Mouse (Mus musculus) spleen, postnatal 4 days (tissue): ENCODE measurements at regions not wholly inside any gene's neighbourhood (a gene's known extent, or its start where the extent isn't known, plus 50 kb on each side); places are given as distances from the start of the nearest gene placed in this dataset.

ENCODE experiments used
- DNase-seq, 2 experiments: peaks; one replicate each; pipeline ENCODE4 v3.0.0; 2022; ENCODE audit warnings: low spot score in 2 of 2

DNA sequence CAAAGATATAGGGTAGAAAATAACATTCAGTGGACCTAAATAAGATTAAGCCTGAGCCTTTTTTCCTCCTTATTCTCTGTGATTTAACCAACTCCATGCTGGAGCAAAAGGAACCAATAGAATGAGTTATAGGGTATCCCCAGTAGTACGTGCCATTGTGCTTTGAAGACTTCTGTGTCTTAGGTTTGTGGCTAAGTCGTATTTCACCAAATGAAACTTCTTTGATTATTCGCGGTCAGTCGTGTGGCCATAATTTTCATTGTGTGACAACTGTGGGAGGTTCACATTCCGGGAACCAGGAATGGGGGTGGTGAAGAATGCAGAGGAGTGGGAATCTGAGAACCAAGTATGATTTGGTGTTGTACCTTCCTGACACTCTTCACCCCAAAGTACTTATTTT is 535.6 kb upstream of the Pkn2 start:
- DNase-seq = no peak

DNA sequence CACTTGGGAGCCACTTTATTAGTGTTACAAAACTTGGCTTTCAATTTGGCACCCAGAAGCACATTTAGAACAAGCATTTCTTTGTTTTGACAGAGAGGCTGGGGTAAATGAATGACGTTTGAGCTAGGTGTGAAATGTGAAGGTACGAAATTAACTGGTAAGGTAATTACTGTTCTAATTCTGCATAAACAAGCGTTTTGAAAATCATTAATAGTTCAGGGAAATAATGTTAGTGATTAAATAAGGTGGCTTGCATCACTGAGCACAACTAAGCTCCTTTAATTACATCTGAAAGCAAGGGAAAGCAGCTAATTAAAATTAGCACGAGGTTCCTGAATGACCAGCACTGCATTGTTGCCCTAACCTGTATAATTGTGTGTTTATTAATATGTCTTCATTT is 529.9 kb upstream of the Pkn2 start:
- DNase-seq = no peak

GRCm38 (mm10) chr3:143398966-143399365 is 517.2 kb upstream of the Pkn2 start:
- DNase-seq = no peak

GRCm38 (mm10) chr3:143384357-143384756 is 502.6 kb upstream of the Pkn2 start:
- no peak for DNase-seq

GRCm38 (mm10) chr3:143379193-143379592 is 497.4 kb upstream of the Pkn2 start:
- DNase-seq = peak; percentile 24 to 64

- DNase-seq = no peak
Measured at GRCm38 (mm10) chr3:143377446-143377845, 495.6 kb upstream of the Pkn2 start.

DNA sequence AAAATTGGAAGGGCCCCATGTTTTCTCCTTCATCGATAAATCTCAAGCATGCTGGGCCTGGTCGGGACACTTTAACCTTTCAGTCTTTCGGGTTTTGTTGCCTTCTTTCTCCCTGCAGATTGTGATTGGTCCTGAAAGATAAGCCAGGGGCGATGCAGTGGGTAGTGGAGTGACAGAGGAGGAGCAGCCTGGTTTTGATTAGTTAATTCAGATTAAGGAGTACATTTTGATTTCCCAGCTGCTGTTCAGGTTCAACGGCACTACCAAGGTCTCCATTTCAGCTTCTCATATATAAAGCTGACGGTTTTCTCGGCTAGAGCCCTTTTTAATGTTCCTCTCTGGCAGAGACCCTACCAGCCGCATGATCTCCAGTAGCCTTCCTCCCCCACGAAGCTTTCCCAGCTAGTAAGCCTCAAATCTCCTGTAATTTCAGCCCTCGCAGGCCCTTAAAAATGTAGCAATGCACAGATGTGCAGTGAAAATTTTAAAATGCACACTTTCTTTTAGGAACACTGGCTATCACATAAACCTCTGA is 493.8 kb upstream of the Pkn2 start:
- DNase-seq = no peak

DNA sequence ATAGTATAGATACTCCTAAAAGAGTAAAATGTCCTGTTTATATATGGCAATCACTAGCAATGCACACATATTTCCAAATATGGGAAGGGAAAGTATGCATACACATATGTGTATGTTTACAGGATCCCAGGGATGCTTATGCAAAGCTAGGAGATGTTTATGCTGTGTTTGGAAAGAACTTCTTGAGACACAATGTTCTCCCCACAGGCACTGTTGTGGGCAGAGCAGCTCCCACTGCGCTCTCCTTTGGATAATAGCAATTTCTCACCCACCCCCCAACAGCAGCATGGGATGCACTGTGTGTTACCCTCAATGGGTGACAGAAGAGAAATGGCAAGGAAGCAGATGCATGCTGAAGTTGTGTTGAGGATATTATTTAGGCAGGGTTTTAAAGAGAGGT is 491.7 kb upstream of the Pkn2 start:
- DNase-seq = no peak

DNA sequence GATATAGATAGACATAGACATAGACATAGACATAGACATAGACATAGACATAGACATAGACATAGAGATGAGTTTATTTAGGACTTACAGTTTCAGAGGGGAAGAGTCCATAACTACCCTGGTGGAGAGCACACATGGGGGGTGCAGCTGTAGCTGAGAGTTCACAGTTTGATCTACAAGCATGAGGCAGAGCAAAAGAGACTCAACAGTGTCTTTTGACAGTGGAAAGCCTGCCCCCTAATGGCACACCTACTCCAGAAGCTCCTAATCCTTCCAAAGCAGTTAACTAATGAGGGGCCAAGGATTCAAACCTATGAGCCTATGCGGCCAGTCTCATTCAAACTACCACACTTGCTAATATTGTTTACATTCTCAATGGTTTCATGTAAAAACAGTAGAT is 487.2 kb upstream of the Pkn2 start:
- DNase-seq = no peak

- DNase-seq = no peak
Measured at GRCm38 (mm10) chr3:143340032-143340431, 458.2 kb upstream of the Pkn2 start.

- no peak for DNase-seq
Measured at GRCm38 (mm10) chr3:143333339-143333738, 451.5 kb upstream of the Pkn2 start.

DNA sequence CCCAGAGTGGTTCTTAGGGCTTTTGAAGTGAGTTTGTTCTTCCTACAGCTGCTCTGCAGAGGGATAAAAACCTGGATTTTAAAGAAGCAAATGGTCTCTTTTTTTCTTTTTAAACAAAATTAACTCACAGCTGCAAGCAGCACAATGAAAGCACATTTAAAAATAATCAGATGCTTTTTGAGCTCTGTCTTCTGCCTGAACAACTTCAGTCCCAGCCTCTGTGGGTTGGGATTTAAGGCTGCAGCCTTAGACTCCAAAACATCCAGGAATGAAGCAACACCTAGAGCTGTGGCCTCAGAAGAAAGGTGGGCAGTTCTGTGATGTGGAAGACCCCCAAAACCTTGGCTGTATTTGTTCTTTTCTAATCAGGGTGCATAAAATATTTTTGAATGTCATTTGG is 446.7 kb upstream of the Pkn2 start:
- no peak for DNase-seq

GRCm38 (mm10) chr3:143327652-143328051 is 445.8 kb upstream of the Pkn2 start:
- no peak for DNase-seq

DNA sequence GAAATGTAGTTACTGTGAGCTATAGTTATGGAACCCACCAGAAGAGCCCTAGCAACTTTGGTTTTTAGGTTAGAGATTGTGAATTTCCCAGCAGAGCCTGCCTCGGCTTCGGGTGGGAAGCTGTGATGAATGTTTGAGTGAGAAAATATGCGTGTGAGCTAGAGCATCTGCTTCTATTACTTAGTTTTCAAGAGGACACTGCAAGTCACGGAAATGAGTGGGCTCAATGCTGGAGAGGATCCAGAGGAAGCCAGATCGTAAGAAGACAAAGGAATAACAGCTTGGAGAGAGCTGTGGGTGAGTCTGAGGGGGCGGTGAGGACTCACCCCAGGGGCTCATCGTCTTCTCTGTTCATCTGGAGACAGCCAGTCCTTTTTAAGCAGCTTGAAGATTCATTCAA is 434.7 kb upstream of the Pkn2 start:
- DNase-seq = no peak

DNA sequence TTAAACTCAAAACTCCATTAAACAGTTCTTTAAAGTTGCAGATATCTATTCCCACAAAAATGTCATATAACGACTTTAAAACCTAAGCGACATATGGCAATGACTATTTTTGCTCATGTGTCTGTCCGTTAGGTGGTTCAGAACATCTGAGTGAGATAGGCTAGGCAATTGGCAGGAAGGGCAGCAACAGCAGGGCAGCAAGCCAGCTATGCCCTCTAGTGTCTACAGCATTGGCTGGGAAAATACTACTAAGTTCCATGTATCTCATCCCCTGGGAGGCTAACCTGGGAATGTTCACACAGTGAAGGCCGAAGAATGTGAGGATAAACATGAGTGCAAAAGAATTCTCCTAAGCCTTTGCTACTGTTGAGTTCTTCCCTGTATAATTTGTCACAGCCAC is 410.0 kb upstream of the Pkn2 start:
- DNase-seq = no peak

DNA sequence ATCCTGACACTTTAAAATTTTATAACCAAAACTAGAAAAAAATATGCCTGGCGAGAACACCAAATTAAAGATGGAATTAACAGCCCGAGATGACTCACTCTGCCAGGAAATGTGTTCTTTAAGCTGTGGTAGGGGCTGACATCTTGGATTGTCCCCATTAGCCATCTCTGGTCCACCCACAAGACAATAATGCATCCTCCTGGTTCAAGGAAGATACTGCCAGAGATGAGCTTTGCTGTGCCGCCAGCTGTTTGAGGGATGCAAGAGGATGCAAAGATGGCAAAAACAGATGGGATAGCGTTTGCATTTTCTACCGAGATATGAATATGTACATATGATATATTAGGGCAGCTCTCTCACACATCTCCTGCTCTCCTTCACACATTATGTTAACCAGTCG is 382.3 kb upstream of the Pkn2 start:
- DNase-seq = no peak

- DNase-seq = no peak
Measured at GRCm38 (mm10) chr3:143252643-143253042, 370.8 kb upstream of the Pkn2 start.

GRCm38 (mm10) chr3:143252008-143252407 is 370.2 kb upstream of the Pkn2 start:
- DNase-seq = no peak

DNA sequence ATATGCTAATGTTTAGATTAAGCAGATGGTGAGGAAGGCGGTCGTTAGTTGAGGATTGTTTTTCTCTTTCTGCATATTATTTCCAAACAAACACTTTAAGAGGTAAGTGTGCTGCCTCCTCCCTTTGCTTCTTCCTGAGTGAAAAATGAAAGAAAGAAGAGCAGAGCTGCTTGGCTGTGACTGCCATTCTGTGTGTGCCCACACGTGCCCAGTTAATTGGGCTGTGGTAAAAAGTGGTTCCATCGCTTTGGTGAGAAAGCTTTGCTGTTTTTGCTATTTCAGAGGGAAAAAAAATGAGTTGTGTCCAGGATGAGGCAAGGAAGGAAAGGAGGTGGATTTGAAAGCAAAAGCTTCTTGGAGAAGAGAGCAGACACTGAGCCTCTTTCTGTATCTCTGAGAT is 360.9 kb upstream of the Pkn2 start:
- no peak for DNase-seq

GRCm38 (mm10) chr3:143240545-143241383 is 359.0 kb upstream of the Pkn2 start:
- DNase-seq = no peak

- DNase-seq = no peak
Measured at GRCm38 (mm10) chr3:143238546-143238945, 356.7 kb upstream of the Pkn2 start.

DNA sequence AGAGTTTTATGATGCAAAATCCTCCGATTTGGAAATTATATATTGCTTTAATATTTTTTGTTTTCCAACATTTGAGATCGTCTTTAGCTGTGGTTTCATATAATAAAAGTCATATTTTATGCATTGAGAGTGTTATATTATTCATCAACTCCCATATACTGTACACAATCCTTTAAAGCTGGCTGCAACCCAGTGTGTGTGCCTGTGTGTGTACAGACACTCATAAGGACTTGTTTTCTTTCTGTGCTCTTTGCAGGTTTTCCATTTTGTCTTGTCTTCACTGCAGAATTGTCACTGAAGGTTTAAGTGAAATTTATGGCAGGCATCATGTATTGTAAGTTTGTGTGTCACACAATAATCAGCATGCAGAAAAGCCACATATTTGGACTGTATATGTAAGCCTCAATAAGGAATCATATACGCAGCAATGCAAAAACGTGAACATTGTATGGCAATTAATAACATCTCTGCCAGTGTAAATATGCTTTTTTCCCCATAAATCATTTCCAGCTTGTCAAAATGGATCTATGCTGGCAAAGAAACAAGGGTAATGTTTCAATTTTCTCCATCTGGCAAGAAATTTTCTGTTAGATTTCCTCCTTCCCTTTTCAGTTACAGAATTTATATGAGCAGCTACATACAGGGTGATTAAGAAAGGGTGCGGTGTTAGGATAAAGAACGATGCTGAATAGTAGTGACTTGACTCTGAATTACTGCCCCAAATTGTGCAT is 342.4 kb upstream of the Pkn2 start:
- DNase-seq = no peak
